Mouse (Mus musculus): ENCODE results near the gene Csmd2. TPM values are rescaled to one million over a fixed set of nuclear protein-coding genes. Genes with fewer than 3 reads are reported as not detected.
A peak's percentile ranks its signal among the peaks of the same experiment; 100 is the strongest.

Csmd2 gene
- 9.9 and 11.2 TPM in 2 replicates for polyA plus RNA-seq (2015; fragmentation: Nextera tagmentation; extraction: Ambion mirVana)

GRCm38 (mm10) chr4:127987784-127988455 is at the start of gene Csmd2:
Gene Csmd2, plus strand, starts transcription at chr4:127987857.
- no peaks in the 10 kb centered on the region for H3K9me3 ChIP-seq (ENCODE audit: control insufficient read depth, low read length)
- ATAC-seq = no peak
- peak within 1 kb of the TSS; percentile 79 for H3K4me3 ChIP-seq (ENCODE audit: low read length)
- peak within 1 kb of the TSS; percentile 88 for H3K9ac ChIP-seq (ENCODE audit: low read depth, low read length)
- H3K36me3 ChIP-seq (ENCODE audit: control insufficient read depth, insufficient read depth, low read length) = no peaks in the 10 kb centered on the region
- peak within 1 kb of the TSS; percentile 80 for H3K4me2 ChIP-seq (ENCODE audit: low read length)
- 0 out of 2 replicates have a peak, but pooled peaks cover 3% of the 10 kb centered on the region for H3K27me3 ChIP-seq (replicated peaks; ENCODE audit: control insufficient read depth, insufficient read depth, low read length)
- H3K4me1 ChIP-seq (ENCODE audit: control insufficient read depth, insufficient read depth, low read depth, low read length) = peaks cover 31% of the 10 kb centered on the region
- under 1% methylated on average over 51 of the region's 65 CpGs for WGBS
- peak within 1 kb of the TSS; percentile 90 for H3K27ac ChIP-seq (ENCODE audit: low read depth, low read length)

- Histone ChIP-seq H3K9me3 (ENCODE audit: control insufficient read depth, low read length) (no peaks in the 10 kb centered on the region), H3K27ac (ENCODE audit: low read depth, low read length) (no peak overlapping the region), H3K27me3 (replicated peaks; ENCODE audit: control insufficient read depth, insufficient read depth, low read length) (no peaks in the 10 kb centered on the region), H3K4me3 (ENCODE audit: low read length) (no peak overlapping the region), H3K4me1 (ENCODE audit: control insufficient read depth, insufficient read depth, low read depth, low read length) (no peaks in the 10 kb centered on the region), H3K9ac (ENCODE audit: low read depth, low read length) (no peak overlapping the region), H3K4me2 (ENCODE audit: low read length) (no peak overlapping the region), H3K36me3 (ENCODE audit: control insufficient read depth, insufficient read depth, low read length) (no peaks in the 10 kb centered on the region)
- no peak for ATAC-seq
- 67% methylated on average over 2 of the region's 2 CpGs for WGBS
These were observed 40.0 kb upstream of the Csmd2 start for GRCm38 (mm10) chr4:127947696-127948095.

DNA sequence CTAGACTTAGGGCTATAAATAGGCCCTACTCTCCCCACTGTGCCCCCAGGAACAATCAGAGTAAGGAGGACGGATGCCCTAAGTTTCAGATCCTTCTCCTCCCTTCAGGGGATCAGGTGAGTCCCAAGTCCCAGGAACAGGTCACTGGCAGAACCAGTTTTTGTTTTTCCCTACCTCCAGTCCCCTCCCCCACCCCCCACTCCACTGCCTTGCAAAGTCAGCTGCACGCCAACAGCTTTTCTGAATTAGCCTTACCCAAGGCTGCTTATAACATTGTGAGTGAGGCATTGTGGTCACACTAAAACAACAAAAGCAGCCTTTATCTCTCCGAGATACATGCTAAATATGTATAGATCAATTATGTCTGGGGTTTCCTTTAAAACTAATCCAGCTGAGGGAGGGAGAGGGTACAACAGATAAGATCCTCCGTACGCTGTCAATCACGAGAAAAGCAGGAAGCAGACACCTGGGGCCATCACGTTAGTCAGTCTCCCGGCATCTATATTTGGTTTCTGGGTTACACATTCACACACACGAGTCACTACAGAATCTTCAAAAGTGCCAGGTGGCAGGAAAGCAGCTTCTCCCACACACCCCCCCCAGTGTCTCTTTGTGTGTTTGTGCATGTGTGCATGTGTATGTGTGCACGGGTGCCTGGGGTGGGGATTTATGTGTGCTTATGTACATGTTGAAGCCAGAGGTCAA is 34.5 kb upstream of the Csmd2 start:
- no peak overlapping the region for H3K4me3 ChIP-seq (ENCODE audit: low read length)
- no peak overlapping the region for H3K4me2 ChIP-seq (ENCODE audit: low read length)
- no peaks in the 10 kb centered on the region for H3K9me3 ChIP-seq (ENCODE audit: control insufficient read depth, low read length)
- H3K4me1 ChIP-seq (ENCODE audit: control insufficient read depth, insufficient read depth, low read depth, low read length) = no peaks in the 10 kb centered on the region
- WGBS = 49% methylated on average over 10 of the region's 10 CpGs
- H3K27ac ChIP-seq (ENCODE audit: low read depth, low read length) = no peak overlapping the region
- H3K36me3 ChIP-seq (ENCODE audit: control insufficient read depth, insufficient read depth, low read length) = no peaks in the 10 kb centered on the region
- H3K9ac ChIP-seq (ENCODE audit: low read depth, low read length) = no peak overlapping the region
- no peak for ATAC-seq
- H3K27me3 ChIP-seq (replicated peaks; ENCODE audit: control insufficient read depth, insufficient read depth, low read length) = no peaks in the 10 kb centered on the region

GRCm38 (mm10) chr4:127969101-127969500 is 18.6 kb upstream of the Csmd2 start:
- no peak for ATAC-seq
- no peak overlapping the region for H3K9ac ChIP-seq (ENCODE audit: low read depth, low read length)
- no peak overlapping the region for H3K27ac ChIP-seq (ENCODE audit: low read depth, low read length)
- peaks cover 4% of the 10 kb centered on the region; the same call in 1 of the 2 replicates for H3K27me3 ChIP-seq (replicated peaks; ENCODE audit: control insufficient read depth, insufficient read depth, low read length)
- peaks cover 6% of the 10 kb centered on the region; the same call in 1 of the 2 replicates for H3K4me1 ChIP-seq (ENCODE audit: control insufficient read depth, insufficient read depth, low read depth, low read length)
- H3K4me2 ChIP-seq (ENCODE audit: low read length) = no peak overlapping the region
- H3K4me3 ChIP-seq (ENCODE audit: low read length) = no peak overlapping the region
- WGBS = 25% methylated on average over 7 of the region's 7 CpGs
- H3K36me3 ChIP-seq (ENCODE audit: control insufficient read depth, insufficient read depth, low read length) = no peaks in the 10 kb centered on the region
- H3K9me3 ChIP-seq (ENCODE audit: control insufficient read depth, low read length) = no peaks in the 10 kb centered on the region

GRCm38 (mm10) chr4:127970018-127970421 is 17.6 kb upstream of the Csmd2 start:
- Histone ChIP-seq H3K4me3 (ENCODE audit: low read length) (no peak overlapping the region), H3K27me3 (replicated peaks; ENCODE audit: control insufficient read depth, insufficient read depth, low read length) (peaks cover 4% of the 10 kb centered on the region; the same call in 1 of the 2 replicates), H3K27ac (ENCODE audit: low read depth, low read length) (no peak overlapping the region), H3K4me1 (ENCODE audit: control insufficient read depth, insufficient read depth, low read depth, low read length) (peaks cover 6% of the 10 kb centered on the region; the same call in 1 of the 2 replicates), H3K9ac (ENCODE audit: low read depth, low read length) (no peak overlapping the region), H3K4me2 (ENCODE audit: low read length) (no peak overlapping the region), H3K9me3 (ENCODE audit: control insufficient read depth, low read length) (no peaks in the 10 kb centered on the region), H3K36me3 (ENCODE audit: control insufficient read depth, insufficient read depth, low read length) (no peaks in the 10 kb centered on the region)
- 10% methylated on average over 7 of the region's 7 CpGs for WGBS
- ATAC-seq = no peak

DNA sequence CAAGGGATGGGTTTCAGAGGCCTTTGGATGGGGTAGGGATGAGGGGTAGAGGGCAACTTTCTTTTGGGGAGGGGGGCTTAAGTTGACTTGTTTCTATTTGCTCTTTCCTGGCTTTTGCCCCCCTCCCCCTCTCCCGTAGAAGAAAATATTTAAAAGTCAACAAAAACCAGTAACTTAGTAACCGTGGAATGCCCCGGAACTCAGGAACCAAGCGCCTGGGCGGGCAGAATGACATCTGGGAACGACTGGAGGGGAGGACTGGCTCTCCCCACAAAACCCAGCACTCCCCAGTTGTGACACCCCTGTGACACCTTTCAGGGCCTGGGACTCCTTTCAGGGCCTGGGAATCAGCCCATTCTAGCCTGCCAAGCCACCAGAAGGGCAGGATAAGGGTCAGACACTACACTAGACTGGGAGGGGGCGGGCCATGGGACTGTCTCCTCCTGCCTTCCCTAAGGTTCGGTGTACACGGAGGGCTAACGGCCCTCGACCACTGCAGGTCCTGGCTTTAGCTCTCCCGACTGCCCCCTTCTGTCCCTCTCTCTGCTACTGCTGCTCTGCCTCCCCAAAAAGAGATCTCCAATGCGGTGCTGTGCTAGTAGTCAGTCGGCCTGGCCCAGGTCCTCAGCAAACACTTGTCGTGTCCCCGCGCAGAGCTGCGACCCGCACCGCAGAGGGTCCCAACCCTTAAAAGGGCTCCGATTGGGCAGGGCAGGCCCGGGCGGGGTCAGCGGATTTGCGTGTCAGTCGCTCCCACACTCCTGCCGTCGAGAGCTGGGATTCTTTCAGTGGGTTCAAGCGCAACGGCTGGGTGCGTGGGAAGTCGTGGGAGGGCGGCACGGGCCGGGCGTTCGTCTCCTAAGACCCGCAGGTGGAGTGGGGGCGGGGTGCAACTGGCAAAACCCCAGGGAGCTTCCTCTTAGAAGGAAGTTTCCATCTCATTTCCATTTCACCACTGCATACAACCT is 16.5 kb upstream of the Csmd2 start, which contains the start of gene CK137956:
CK137956 (minus strand) TSS at position 51 of the 968 bp plus-strand sequence.
- Histone ChIP-seq H3K27ac (ENCODE audit: low read depth, low read length) (no peak within 1 kb of the TSS), H3K4me1 (ENCODE audit: control insufficient read depth, insufficient read depth, low read depth, low read length) (peaks cover 6% of the 10 kb centered on the region; the same call in 1 of the 2 replicates), H3K27me3 (replicated peaks; ENCODE audit: control insufficient read depth, insufficient read depth, low read length) (peaks cover 4% of the 10 kb centered on the region; the same call in 1 of the 2 replicates), H3K9ac (ENCODE audit: low read depth, low read length) (0 out of 2 replicates have a peak within 1 kb of the TSS, but pooled peaks have one; percentile 11), H3K4me2 (ENCODE audit: low read length) (peak within 1 kb of the TSS; percentile 30; the same call in 1 of the 2 replicates), H3K9me3 (ENCODE audit: control insufficient read depth, low read length) (no peaks in the 10 kb centered on the region), H3K36me3 (ENCODE audit: control insufficient read depth, insufficient read depth, low read length) (no peaks in the 10 kb centered on the region), H3K4me3 (ENCODE audit: low read length) (0 out of 2 replicates have a peak within 1 kb of the TSS, but pooled peaks have one; percentile 8)
- ATAC-seq = no peak
- WGBS = 7% methylated on average over 39 of the region's 39 CpGs

DNA sequence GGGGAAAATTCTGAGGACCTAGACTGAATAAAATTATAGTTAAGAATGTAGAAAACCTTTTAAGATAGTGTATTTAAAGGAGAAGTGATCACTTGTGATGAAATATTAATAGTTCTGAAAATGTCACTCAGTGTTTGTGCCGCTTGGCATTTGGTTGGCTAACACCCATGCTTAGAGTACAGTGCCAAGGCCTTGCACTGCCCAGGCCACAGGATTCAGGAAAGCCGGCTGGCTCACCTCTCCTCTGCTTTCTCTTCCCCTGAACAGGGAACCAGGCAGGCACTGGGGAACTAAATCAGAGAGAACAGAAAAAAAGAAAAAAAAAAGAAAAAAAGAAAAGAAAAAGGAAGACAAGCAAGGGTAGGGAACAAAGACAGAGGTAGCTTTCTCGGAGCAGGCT is 14.7 kb upstream of the Csmd2 start:
- Histone ChIP-seq H3K36me3 (ENCODE audit: control insufficient read depth, insufficient read depth, low read length) (no peaks in the 10 kb centered on the region), H3K27ac (ENCODE audit: low read depth, low read length) (no peak overlapping the region), H3K27me3 (replicated peaks; ENCODE audit: control insufficient read depth, insufficient read depth, low read length) (peaks cover 4% of the 10 kb centered on the region; the same call in 1 of the 2 replicates), H3K4me3 (ENCODE audit: low read length) (no peak overlapping the region), H3K4me2 (ENCODE audit: low read length) (no peak overlapping the region), H3K9ac (ENCODE audit: low read depth, low read length) (no peak overlapping the region), H3K4me1 (ENCODE audit: control insufficient read depth, insufficient read depth, low read depth, low read length) (peaks cover 6% of the 10 kb centered on the region; the same call in 1 of the 2 replicates), H3K9me3 (ENCODE audit: control insufficient read depth, low read length) (no peaks in the 10 kb centered on the region)
- no peak for ATAC-seq
- 77% methylated on average over 3 of the region's 3 CpGs for WGBS

DNA sequence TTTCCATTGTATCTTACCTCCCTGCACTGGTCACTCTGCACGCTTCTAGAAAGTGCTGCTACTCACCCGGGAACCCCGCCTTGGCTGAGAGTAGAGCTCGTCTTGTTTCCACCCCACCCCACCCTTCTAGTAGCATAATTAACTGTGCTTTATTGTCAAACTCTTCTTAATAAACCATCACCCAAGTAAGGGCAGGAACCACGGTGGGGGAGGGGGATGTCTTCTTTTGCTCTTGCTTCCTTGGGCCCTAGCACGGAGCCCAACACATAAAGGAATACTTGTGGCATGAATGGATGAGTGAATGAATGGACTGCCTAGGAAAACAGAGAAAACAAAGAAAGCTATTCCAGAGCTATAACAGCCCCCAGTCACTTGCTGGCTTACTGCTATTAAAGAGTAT is 6.5 kb upstream of the Csmd2 start:
- Histone ChIP-seq H3K9ac (ENCODE audit: low read depth, low read length) (no peak overlapping the region), H3K9me3 (ENCODE audit: control insufficient read depth, low read length) (no peaks in the 10 kb centered on the region), H3K36me3 (ENCODE audit: control insufficient read depth, insufficient read depth, low read length) (no peaks in the 10 kb centered on the region), H3K4me2 (ENCODE audit: low read length) (no peak overlapping the region), H3K27ac (ENCODE audit: low read depth, low read length) (no peak overlapping the region), H3K4me3 (ENCODE audit: low read length) (no peak overlapping the region), H3K4me1 (ENCODE audit: control insufficient read depth, insufficient read depth, low read depth, low read length) (peaks cover 9% of the 10 kb centered on the region), H3K27me3 (replicated peaks; ENCODE audit: control insufficient read depth, insufficient read depth, low read length) (0 out of 2 replicates have a peak, but pooled peaks cover 3% of the 10 kb centered on the region)
- ATAC-seq = no peak
- WGBS = 36% methylated on average over 6 of the region's 6 CpGs
